Mouse (Mus musculus) v-Abl transformed pro-B cells (cell line): ENCODE measurements around the gene 2210010C04Rik.
"Not testable (repeated sequence)": the region's sequence is repeated elsewhere in the genome, so short reads cannot be mapped to it uniquely, and the experiment has no call there.

Source experiments
- in situ Hi-C, 2 experiments: fragments of 400-800 bp; cut with MboI; formaldehyde crosslinking; loops; one replicate each; pipeline ENCODE4 v1.15.1; 2025; ENCODE audit not compliant: unreplicated experiment in 2 of 2

2210010C04Rik gene

DNA sequence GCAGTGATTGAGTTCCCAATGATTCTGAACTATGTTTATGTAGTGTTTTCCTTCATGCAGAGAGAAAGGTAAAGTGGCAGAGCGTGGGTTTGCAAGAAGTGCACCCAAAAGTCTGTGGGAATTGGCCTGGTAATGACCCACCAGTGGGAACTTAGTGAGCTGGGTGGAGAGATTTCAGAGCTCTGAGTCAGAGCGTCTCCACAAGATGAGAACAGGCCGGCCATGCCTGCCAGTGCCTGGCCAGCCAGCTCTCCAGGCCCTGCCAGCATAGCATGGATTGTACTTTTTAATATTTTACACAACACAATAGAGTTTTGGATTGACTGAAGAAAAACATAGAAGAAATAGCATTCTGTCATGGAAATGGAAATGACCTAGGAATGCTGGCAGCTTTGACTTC lies 4.5 kb downstream of the 2210010C04Rik start:
- in situ Hi-C loops = loop anchor here in 1 of 2 experiments (25.0 kb wide), 2 partner anchors 1556 to 1831 kb away; partner anchors contain the start of gene Tcaf3

- in situ Hi-C loops = loop anchor here in 1 of 2 experiments (25.0 kb wide), 2 partner anchors 1560 to 1835 kb away; partner anchors contain the start of gene Tcaf3
Measured at GRCm38 (mm10) chr6:41027053-41027452, 8.3 kb downstream of the 2210010C04Rik start.

DNA sequence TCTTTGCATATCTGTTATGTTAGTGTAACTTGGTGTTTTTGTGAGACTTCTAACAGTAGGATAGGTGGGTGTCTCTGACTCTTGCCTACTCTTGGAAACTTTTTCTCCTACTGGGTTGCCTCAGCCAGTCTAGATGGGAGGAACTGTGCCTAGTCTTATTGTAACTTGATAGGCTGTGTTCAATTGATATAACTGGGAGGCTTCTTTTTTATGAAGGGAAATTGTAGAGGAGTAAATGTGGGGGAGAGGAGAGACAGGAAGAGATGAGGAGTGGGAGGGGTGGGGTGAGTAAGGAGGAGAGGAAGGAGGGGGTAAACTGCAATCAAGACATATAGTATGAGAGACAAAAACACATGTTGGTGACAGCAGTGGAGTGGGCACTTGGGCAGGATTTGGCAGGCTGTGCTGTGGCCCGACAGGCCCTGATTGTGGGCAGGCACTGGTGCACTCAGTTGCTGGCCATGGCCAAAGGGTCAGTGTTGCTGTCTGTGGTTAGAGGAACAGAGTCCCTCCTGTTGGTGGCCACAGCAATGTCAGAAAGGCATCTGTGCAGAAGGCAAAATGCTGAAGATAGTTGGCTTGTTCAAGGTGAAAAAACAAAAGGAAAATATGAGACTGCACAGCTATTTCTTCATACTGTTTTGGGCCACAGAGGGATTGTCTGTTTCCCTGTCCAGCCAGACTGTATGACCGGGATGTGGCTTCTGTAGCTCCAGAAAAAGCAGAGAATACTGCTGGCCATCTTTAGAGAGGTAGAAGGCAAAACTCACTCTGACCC lies 9.2 kb downstream of the 2210010C04Rik start:
- in situ Hi-C loops = loop anchor here in 1 of 2 experiments (25.0 kb wide), 2 partner anchors 1561 to 1836 kb away; partner anchors contain the start of gene Tcaf3

DNA sequence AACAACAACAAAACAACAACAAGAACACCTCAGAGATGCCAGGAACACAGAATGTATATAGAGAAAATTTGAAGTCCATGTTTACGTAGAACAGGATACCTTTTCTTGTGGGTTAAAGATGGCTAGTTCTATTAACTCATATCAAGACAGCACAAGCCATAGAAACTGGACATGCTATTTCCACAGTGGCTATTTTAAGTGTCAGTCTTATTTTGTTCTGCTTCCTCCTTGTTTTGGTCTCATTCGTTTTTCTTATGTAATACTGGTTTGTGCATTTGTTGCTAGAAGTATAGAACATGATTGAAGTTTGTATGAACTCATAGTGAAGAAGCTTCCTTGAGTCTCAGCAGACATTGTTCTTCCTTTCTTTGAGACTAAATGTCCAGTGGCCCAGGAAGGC lies 16.2 kb downstream of the 2210010C04Rik start:
- in situ Hi-C loops = no loop called here

GRCm38 (mm10) chr6:41018629-41019028 lies 16.7 kb downstream of the 2210010C04Rik start:
- in situ Hi-C loops = no loop called here

DNA sequence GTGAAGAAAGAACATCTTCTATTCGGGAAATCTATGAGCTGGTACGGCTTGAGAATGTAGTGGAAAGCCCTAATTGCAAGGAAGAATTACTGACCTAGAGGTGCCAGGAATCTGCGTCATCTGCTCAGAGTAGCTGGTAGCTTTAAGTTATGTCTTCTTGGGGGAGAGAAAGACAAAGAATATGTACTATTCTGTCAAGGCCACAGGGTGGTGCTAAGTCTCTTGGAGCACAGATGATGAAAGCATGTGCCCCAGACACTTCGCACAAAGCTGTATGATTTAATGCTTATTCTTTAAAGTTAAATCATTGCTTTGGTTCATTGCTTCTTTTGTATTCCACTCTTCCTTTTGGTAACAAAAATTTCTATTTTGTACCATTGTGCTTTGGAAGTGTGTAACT lies 20.2 kb downstream of the 2210010C04Rik start:
- in situ Hi-C loops = no loop called here

- in situ Hi-C loops = not testable (repeated sequence)
Measured at GRCm38 (mm10) chr6:40999379-40999778, 35.9 kb downstream of the 2210010C04Rik start, which contains the start of gene Gm2663. Gene Gm2663 (minus strand): TSS chr6:40999479.
